Mouse (Mus musculus) layer of hippocampus, adult 6 months (tissue): Measurements from ENCODE around the gene Cdk7. TPM values are rescaled to one million over a fixed set of nuclear protein-coding genes. Genes with fewer than 3 reads are reported as not detected.

Source experiments
- long read RNA-seq, 2 experiments: library from polyadenylated mRNA; unstranded; transcript quantifications; one replicate each; pipeline ENCODE4 v2.0.0; 2019 to 2020
- polyA plus RNA-seq: library from polyadenylated mRNA; unstranded; fragments of <200 nt; fragmentation: Nextera tagmentation; gene quantifications from 2 replicates; pipeline ENCODE4 v1.2.3, GENCODE M21; 2021

The Cdk7 gene
- polyA plus RNA-seq: 21.3 and 23.4 TPM in 2 replicates
- long read RNA-seq, experiment 1, transcript Cdk7-201 (12 exons, 1,988 nt): major isoform, 19 of 30 reads
- long read RNA-seq, experiment 1, partial matches to known transcripts: 8 of 30 reads
- long read RNA-seq, experiment 1, other reads (novel, unspliced or antisense): 3 of 30 reads
- long read RNA-seq, experiment 2, transcript Cdk7-201 (12 exons, 1,988 nt): major isoform, 60 of 78 reads
- long read RNA-seq, experiment 2, partial matches to known transcripts: 10 of 78 reads
- long read RNA-seq, experiment 2, other reads (novel, unspliced or antisense): 6 of 78 reads

GRCm38 (mm10) chr13:100730861-100731176 is at the start of gene Cdk7:
Gene Cdk7 (minus strand): TSS chr13:100730939.

GRCm38 (mm10) chr13:100775252-100776055 is 44.7 kb upstream of the Cdk7 start, which contains the start of gene Cenph:
Gene Cenph (minus strand): TSS chr13:100775899.

DNA sequence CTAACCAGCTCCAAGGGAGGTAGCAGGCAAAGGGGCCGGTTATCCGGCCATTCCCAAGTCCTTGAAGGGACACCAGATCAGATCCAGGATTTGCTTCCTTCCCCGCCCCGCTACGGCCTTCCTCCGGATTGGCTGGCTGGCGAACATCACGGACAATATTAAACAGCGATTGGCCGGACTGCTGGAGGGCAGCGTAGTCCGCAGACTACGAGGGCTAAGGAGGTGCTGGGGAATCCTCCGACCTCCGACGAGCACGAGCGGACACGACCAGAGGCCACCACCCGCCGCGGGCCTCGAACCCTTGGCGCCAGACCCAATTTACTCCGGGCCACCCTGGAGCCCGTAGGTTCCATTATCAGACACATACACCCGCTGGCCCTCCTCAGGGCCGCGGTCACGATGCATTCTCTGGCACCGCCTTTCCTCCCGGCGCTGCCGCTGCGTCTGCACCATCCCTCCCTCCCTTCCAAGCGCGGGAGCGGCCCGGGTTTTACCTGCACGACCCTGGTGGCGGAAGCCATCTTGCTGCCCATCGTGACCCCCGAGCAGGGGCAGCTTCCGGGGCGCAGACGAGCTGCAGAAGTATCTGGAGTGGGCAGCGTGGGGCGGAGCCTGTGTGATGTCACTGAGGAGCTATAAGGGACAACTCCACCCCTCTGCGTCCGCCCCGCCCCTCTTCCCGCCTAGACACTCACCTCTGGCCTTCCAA is 13.5 kb upstream of the Cdk7 start, which contains the start of gene Mrps36:
Gene Mrps36 (minus strand): TSS at position 624 of the 709 bp plus-strand sequence.

DNA sequence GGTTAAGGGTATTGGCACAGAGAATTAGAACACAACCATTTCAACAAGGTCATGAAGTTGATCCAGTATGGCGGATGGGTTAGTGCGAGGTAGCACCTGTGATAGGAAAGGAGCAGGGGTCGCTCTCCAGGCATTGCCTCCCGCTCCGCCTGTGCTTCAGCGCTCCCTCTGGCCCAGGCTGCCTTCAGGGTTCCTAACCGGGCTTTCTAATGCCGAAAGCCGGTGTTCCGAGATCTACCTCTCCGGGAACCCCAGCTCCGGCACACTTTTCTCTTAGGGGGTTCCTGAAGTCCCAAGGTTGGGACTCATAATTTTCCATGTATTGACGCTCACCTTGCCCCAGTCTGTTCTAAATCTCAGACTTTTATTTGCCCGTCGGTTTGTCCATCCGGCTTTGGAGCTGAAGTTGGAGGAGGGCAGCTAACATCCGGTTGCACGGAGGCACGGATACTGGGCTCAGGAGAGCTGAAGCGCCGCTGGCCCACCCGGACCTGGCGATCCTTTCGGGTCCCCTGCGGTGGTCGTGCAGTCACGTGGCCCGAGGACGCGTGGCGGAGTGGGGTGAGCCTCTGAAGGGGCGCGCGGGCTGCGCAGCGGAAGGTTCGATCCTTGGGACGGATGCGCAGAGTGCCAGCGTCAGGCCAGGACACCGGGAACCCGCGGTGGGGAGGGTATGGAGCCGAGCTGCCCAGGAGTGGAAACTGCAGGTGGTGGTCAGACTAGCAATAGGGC is 61.3 kb downstream of the Cdk7 start, which contains the start of gene Ccdc125:
Gene Ccdc125 (plus strand): TSS at position 427 of the 732 bp plus-strand sequence.

Other genes starting within 250 kb of the Cdk7 start
- 32.4 and 33.3 TPM in 2 replicates for gene Gtf2h2, start 238.4 kb downstream of the Cdk7 start, polyA plus RNA-seq
- gene Ocln, start 178.2 kb downstream of the Cdk7 start, polyA plus RNA-seq: 8.0 and 11.6 TPM in 2 replicates
- 0.44 and 0.55 TPM in 2 replicates for gene Marveld2, start 114.0 kb downstream of the Cdk7 start, polyA plus RNA-seq
- gene Ak6, start 80.0 kb downstream of the Cdk7 start, polyA plus RNA-seq: 180 and 183 TPM in 2 replicates
- gene Rad17, start 79.9 kb downstream of the Cdk7 start, polyA plus RNA-seq: 6.5 and 6.6 TPM in 2 replicates
- 25.8 and 28.8 TPM in 2 replicates for gene Taf9, start 79.4 kb downstream of the Cdk7 start, polyA plus RNA-seq
- gene Ccdc125, start 61.2 kb downstream of the Cdk7 start, polyA plus RNA-seq: 0.50 and 0.98 TPM in 2 replicates
- gene Mrps36, start 13.7 kb upstream of the Cdk7 start, polyA plus RNA-seq: 225 and 231 TPM in 2 replicates
- 0.26 and 0.40 TPM in 2 replicates for gene Cenph, start 45.0 kb upstream of the Cdk7 start, polyA plus RNA-seq
- 0.79 and 0.85 TPM in 2 replicates for gene Ccnb1, start 55.6 kb upstream of the Cdk7 start, polyA plus RNA-seq
- gene Slc30a5, start 102.5 kb upstream of the Cdk7 start, polyA plus RNA-seq: 24.0 and 25.4 TPM in 2 replicates